Comparison of ENCODE assay signal across 9 mouse cellular contexts in the genomic region with DNA sequence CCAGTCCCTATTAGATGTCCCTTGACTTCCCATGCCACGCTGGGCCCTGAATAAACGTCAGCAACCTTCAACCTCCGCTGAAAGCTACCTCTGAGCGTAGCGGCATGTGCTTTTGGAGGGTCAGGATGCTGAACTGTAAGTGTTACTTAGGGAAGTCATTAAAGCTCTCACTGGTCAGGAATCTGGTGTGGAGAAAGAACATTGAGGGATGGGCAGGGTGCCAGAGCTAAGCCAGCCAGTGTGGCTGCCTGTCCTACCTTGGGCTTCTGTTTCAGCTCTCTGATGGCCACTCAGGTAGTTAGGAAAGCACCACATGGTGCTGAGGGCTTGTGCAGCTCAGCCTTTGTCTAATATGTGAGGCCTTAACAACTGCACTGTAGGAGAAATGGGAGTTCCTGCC. TPM values are rescaled to one million over a fixed set of nuclear protein-coding genes. Genes with fewer than 3 reads are reported as not detected.
DNase-seq lines count a peak whose midpoint lies in the region; ATAC-seq and TF ChIP-seq lines count a peak whose summit lies in the region.
"Had no signal": no experiment of that assay in that cellular context is flagged by ENCODE, and none has a peak within 500 bp of the region (broad histone marks: within the 10 kb centered on the region; RNA-seq: fewer than 3 reads in every experiment).

No protein-coding gene starts in this region.

- H3K9ac ChIP-seq in heart, embryonic 11.5 days (ENCODE audit: low read depth, low read length) = peak overlapping the region; percentile 93
- H3K9ac ChIP-seq in lung, embryonic 14.5 days = no peak overlapping the region
- peak overlapping the region; percentile 45; the same call in 1 of the 2 replicates for H3K9ac ChIP-seq in forebrain, embryonic 13.5 days

- no peaks in the 10 kb centered on the region for H3K27me3 ChIP-seq in heart, embryonic 11.5 days (ENCODE audit: control insufficient read depth, insufficient read depth, low read length)
- no peaks in the 10 kb centered on the region for H3K27me3 ChIP-seq in lung, embryonic 14.5 days (ENCODE audit: insufficient read depth, low read length)
- H3K27me3 ChIP-seq in forebrain, embryonic 13.5 days = no peaks in the 10 kb centered on the region
- H3K27me3 ChIP-seq in myocyte (ENCODE audit: control insufficient read depth, insufficient read depth, insufficient read length) = no peaks in the 10 kb centered on the region

- TF ChIP-seq POLR2A in myocyte (IDR thresholded peaks at IDR 0.05; ENCODE audit: insufficient read length, low read depth) = no peak

- no peak for DNase-seq in heart, adult 8-10 months (ENCODE audit: low spot score)
- DNase-seq in lung, embryonic 14.5 days = peak; percentile 23
- DNase-seq in lung, postnatal 4 days = no peak
- DNase-seq in spleen, adult 18-20 months = no peak
- DNase-seq in B cell, adult 2 months = no peak
- DNase-seq: cerebellum, postnatal 14 days had no signal

- peak overlapping the region; percentile 68 for H3K4me2 ChIP-seq in heart, embryonic 11.5 days
- peak overlapping the region; percentile 81 for H3K4me2 ChIP-seq in lung, embryonic 14.5 days
- H3K4me2 ChIP-seq in forebrain, embryonic 13.5 days = peak overlapping the region; percentile 69
- H3K4me2 ChIP-seq in myocyte (ENCODE audit: low read depth) = peak overlapping the region; percentile 90

- H3K27ac ChIP-seq in heart, embryonic 11.5 days (ENCODE audit: low read depth, low read length) = peak overlapping the region; percentile 70
- H3K27ac ChIP-seq in lung, embryonic 14.5 days (ENCODE audit: low read depth) = peak overlapping the region; percentile 16; the same call in 1 of the 2 replicates
- H3K27ac ChIP-seq in forebrain, embryonic 13.5 days = no peak overlapping the region

- peak overlapping the region; percentile 77 for H3K4me3 ChIP-seq in heart, embryonic 11.5 days (ENCODE audit: low read depth, low read length)
- no peak overlapping the region for H3K4me3 ChIP-seq in lung, embryonic 14.5 days (ENCODE audit: low read depth, low read length)
- H3K4me3 ChIP-seq in forebrain, embryonic 13.5 days = peak overlapping the region; percentile 73
- H3K4me3 ChIP-seq in myocyte = peak overlapping the region; percentile 79

- no peak for TF ChIP-seq CTCF in lung, embryonic 14.5 days (IDR thresholded peaks at IDR 0.05; ENCODE audit: low read depth)

- ATAC-seq in heart, embryonic 11.5 days (replicated peaks; ENCODE audit: insufficient number of reproducible peaks, low FRiP score, low TSS enrichment) = no peak
- no peak for ATAC-seq in lung, embryonic 14.5 days (ENCODE audit: insufficient read depth)
- ATAC-seq in forebrain, embryonic 13.5 days = no peak

- H3K4me1 ChIP-seq in heart, embryonic 11.5 days (ENCODE audit: control insufficient read depth, insufficient read depth, low read length) = peaks cover 52% of the 10 kb centered on the region
- H3K4me1 ChIP-seq in lung, embryonic 14.5 days (ENCODE audit: insufficient read depth) = peaks cover 10% of the 10 kb centered on the region
- H3K4me1 ChIP-seq in forebrain, embryonic 13.5 days = peaks cover 56% of the 10 kb centered on the region

- 61% methylated on average over 5 of the region's 5 CpGs for WGBS in heart, embryonic 11.5 days (ENCODE audit: insufficient replicate concordance)
- 55% methylated on average over 5 of the region's 5 CpGs for WGBS in lung, embryonic 14.5 days
- WGBS in forebrain, embryonic 13.5 days = 52% methylated on average over 5 of the region's 5 CpGs

- H3K9me3 ChIP-seq in heart, embryonic 11.5 days (replicated peaks; ENCODE audit: control insufficient read depth, low read length) = no peaks in the 10 kb centered on the region
- no peaks in the 10 kb centered on the region for H3K9me3 ChIP-seq in lung, embryonic 14.5 days (ENCODE audit: low read depth, low read length)
- no peaks in the 10 kb centered on the region for H3K9me3 ChIP-seq in forebrain, embryonic 13.5 days (replicated peaks)

- no peak overlapping the region for H3ac ChIP-seq in myocyte (ENCODE audit: control insufficient read depth, insufficient read length)

- peaks cover 12% of the 10 kb centered on the region; the same call in 1 of the 2 replicates for H3K36me3 ChIP-seq in heart, embryonic 11.5 days (ENCODE audit: control insufficient read depth, insufficient read depth, low read length)
- H3K36me3 ChIP-seq in lung, embryonic 14.5 days (ENCODE audit: insufficient read depth) = peaks cover 11% of the 10 kb centered on the region; the same call in 1 of the 2 replicates
- H3K36me3 ChIP-seq in forebrain, embryonic 13.5 days (ENCODE audit: poor library complexity, severe bottlenecking) = peaks cover 9% of the 10 kb centered on the region; the same call in 1 of the 2 replicates
- peaks cover 4% of the 10 kb centered on the region for H3K36me3 ChIP-seq in myocyte (ENCODE audit: control insufficient read depth, insufficient read depth)

- peaks cover 73% of the 10 kb centered on the region for H3K79me2 ChIP-seq in myocyte (ENCODE audit: control insufficient read depth, insufficient read depth)

TF ChIP-seq in myocyte, 11 proteins besides CTCF, POLR2A, EP300 and RAD21:
- TF ChIP-seq E2F4 (IDR thresholded peaks at IDR 0.05; ENCODE audit: insufficient read depth) (no peak), MAX (IDR thresholded peaks at IDR 0.05; ENCODE audit: low read depth) (no peak), MYOG (IDR thresholded peaks at IDR 0.05; ENCODE audit: control insufficient read depth in 1 of 3, insufficient read depth in 1 of 3, insufficient read length in 2 of 3, low read depth in 2 of 3) (no peak), REST (IDR thresholded peaks at IDR 0.05; ENCODE audit: insufficient read depth, insufficient read length) (no peak), MYOD1 (IDR thresholded peaks at IDR 0.05; ENCODE audit: control insufficient read depth in 1 of 3, insufficient read length in 2 of 3, low read depth in 2 of 3) (no peak), TCF3 (IDR thresholded peaks at IDR 0.05; ENCODE audit: insufficient read length, low read depth) (no peak)

RNA-seq across cellular contexts. Expression of gene Slc2a1, which starts 2.9 kb away (rescaled TPM):
- 426 and 446 TPM in 2 replicates for polyA plus RNA-seq in heart, embryonic 11.5 days (2014; fragmentation: Nextera tagmentation; extraction: Ambion mirVana)
- 10 to 100 TPM; 12.6 to 22.5 (median 14.9) TPM for total RNA-seq in heart, adult 8-10 months (2022)
- 70.7 and 83.1 TPM in 2 replicates for polyA plus RNA-seq in lung, embryonic 14.5 days (2014; fragmentation: Nextera tagmentation; extraction: Ambion mirVana)
- polyA plus RNA-seq in forebrain, embryonic 13.5 days (2015; fragmentation: Nextera tagmentation; extraction: Ambion mirVana) = 95.4 and 96.2 TPM in 2 replicates
- 55.8 TPM for polyA plus RNA-seq in myocyte (2012; fragmentation: generic; extraction: Trizol)
